Mouse (Mus musculus) spleen, postnatal 10 days (tissue): ENCODE results near the gene Cnot8.
"Not testable (repeated sequence)": the region's sequence is repeated elsewhere in the genome, so short reads cannot be mapped to it uniquely, and the experiment has no call there.

Source experiments
- DNase-seq, 2 experiments: peaks; one replicate each; pipeline ENCODE4 v3.0.0; 2021 to 2022; ENCODE audit warnings: low spot score in 2 of 2

Gene Cnot8

DNA sequence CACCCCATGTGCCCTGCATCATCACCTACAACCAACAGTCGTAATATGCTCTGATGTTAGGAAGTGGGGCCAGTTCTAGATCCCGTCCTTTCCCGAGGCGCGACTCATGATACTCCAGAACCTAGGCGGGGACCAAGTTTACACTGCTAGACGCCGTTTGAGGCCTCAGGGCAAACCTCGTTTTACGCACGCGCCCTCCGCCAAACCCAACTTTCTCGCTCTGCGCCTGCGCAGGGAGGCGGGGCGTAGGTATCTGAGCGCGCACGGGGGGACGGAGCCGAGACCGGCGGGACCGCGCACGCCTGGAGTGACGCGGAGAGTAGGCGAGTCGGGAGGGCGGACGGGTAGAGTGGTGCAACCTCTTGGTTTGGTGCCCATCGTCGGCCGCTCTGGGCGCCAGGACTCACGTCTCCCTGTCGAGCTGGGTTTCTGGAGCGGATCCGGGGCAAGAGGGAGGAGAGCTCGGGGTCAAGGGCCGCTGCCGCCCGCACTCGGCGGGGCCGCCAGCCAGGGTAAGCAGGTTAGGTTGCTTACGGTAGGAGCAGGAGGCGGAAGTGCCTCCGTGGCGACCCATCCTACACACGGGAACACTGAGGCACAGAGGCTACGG, at the start of gene Cnot8:
TSS of gene Cnot8 (plus strand) at position 457 of the 610 bp plus-strand sequence.
- DNase-seq: peak; percentile 97 to 99

DNA sequence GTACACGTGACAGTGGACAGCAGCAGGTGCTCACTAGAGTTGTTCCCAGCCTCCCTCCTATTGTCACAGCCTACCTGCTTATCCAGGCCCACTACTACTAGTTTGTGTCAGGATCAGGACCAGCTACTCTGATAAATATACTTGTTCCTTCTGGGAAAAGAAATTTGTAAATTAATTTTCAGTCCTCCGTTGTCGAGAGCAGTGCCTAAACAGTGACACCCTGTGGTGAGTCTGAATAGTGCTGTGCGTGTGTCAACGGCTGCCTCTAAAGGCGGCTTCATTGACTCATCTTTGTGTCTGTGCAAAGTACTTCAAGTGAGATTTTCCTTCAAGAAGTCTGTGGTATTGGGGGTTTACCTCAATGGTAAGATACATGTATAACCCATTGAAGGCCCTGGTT, 46.5 kb upstream of the Cnot8 start:
- peak; percentile 17 to 58 for DNase-seq

DNA sequence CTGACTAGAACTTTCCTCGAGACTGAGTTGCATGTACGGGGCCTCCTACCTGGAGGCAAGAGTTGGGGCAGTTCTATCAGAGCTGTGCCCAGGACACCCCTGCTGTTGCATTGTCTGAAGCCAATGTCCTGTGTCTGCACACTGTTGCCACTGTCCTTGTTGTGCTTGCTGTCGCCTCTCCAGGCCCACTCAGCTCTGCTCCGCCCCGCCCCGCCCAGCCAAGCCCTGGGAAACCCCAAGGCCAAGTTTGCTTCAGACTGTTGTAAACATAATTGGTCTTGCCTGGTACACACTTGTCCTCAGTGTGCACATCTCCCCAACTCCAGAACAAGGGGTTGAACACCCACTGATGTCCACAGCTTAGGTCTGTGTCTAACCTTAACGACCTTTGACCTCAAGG, 44.2 kb upstream of the Cnot8 start:
- not testable (repeated sequence) for DNase-seq

DNA sequence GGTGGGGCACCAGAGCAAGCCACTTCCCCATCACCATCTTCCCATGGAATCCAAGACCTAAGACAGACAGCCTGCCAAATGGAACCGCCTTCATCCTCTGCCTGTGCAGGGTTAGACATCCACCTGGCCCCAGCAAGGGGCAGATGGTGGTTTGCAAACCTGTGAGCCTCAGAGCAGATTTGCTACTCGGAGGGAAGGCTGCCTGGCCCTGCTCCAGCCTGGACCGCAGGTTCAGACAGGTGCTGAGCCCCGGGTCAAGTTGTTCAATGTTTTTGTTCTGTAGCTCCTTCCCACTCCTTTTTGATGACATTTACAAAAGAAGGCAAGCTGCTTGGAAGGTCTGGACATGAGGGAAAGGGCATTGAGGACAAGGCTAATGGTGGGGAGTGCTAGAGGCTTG, 42.7 kb upstream of the Cnot8 start:
- not testable (repeated sequence) for DNase-seq

DNA sequence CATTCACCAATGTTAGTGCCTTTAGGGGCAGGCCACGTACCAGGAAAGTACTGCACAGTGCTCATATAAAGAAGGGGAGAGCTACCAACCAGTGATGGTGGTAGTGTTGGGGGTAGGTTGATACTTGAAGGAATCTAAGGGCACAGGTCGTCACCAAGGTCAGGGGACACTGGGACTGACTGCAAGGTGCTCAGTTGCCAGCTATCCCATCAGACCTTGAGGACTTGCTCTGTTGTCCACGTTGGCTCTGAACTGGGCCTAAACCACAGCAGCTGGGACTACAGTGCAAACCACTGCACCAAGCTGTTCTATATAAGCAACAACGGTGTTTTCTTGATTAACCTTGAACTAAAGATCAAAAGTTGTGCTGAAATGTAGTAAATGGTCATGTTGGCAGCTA, 41.4 kb upstream of the Cnot8 start:
- DNase-seq: no peak

DNA sequence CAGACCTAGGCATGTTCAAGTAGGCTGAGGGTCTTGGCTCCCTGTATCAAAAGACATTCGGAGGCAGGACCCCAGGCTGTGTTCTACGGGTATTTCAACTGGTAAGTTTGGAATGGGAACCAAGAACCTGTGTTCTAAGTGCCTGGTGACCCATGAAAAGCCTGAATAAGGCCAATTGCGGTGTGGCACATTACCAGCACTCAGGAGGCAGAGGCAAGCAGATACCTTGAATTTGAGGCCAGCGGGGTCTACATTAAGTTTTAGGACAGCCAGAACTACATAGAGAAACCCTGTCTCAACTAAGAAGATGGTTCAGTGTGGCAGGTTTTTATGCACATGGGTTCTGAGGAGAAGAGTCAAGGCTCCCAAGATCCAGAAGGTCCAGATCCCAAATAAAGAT, 38.9 kb upstream of the Cnot8 start:
- no peak for DNase-seq

DNA sequence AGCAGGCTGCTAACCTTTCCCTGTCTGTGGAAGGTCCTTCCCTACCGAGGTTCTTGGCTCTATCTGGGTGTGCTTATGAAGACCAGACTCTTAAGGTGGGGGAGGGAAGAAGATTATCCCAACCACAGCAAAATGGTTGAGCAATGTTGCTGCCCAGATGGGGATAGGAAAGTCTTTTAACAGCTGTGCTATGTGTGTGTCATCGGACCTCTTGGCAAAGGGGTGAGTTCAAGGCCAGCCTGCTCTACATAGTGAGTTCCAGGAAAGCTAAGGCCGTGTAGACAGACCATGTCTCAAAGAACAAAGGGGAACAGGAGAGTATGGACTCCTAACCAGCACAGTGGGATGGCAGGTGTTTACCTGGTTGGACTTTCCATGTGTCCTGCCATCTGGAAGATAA, 31.0 kb upstream of the Cnot8 start:
- no peak for DNase-seq

DNA sequence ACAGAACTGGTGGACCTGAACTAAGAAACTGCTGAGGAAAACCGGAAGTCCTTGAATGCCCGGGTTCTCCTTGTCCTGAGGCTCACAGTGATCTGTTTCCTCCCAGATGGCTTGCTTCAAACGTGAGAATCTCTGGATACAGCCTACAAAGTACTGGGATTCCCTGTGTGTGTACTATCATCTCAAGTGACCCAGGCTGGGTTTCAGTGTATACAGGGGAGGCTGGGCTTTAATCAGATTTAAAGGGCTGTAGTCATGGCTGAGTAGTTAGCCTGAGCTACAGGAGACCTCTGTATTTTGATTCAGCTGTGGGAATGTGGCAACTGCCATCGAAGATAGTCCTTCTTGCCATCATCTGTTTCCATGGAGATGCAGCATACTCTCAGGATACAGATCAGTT, 26.7 kb upstream of the Cnot8 start:
- DNase-seq: no peak

DNA sequence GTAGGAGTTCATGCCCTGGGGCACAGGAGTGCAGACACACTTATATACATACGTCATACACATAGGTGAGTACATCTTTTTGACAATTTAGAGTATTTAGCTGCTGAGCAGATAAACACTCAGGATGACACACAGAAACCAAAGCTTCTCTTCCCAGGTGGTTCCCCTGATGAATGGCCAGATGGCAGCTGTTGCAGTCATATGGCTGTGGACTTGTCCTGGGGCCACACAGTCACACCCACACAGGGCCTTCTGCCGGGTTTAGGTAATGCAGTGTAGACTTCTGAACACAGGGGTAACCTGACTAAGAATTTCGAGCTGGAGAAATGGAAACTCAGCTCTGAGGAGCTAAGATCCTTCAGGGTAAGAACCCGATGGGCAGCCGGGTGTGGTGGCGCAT, 22.2 kb upstream of the Cnot8 start:
- no peak for DNase-seq

DNA sequence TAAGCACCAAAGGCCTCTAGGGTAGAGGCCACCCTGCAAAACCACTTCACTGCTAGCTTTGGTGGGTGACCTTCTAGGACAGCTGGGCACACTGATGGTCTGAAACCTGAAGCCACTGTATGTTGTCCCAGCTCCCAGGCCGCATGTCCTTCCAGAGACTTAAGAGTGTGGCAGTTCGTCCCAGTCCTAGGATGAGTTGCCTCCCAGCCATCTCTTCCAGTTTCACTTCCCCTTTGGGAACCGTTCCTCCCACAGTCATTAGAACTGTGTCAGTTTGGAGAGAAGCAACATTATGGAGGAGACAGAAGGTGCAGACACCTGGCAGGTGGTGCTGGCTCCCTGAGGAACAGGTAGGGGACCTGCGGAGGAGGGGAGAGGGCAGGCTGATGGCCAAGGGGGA, 11.4 kb upstream of the Cnot8 start:
- DNase-seq: no peak

DNA sequence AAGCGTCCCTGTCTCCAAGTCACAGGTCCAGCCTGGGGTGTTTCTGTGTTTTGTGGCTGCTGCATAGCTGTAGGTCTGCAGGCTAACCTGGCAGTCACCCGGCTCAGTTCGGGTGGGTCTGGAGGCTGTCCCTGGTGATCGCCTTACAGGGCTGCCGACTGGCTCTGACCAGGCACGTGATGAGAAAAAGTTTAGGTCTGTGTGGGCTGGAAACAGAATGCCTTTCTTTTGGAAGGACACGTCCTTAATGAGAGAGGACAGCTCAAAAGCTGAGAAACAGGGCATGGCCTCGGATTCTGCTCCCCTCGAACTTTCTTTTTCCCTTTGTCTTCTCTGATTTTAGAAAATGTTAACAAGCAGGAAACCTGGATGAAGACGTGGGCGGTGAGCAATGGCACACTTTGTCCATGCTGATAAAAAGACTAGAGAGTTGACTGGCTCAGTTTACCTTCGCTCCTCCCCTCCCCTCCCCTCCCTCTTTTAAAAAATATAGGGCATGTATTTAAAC, 10.9 kb upstream of the Cnot8 start, which contains the start of gene Gm12248:
TSS of gene Gm12248 (minus strand) at position 114 of the 508 bp plus-strand sequence.
- DNase-seq: no peak

DNA sequence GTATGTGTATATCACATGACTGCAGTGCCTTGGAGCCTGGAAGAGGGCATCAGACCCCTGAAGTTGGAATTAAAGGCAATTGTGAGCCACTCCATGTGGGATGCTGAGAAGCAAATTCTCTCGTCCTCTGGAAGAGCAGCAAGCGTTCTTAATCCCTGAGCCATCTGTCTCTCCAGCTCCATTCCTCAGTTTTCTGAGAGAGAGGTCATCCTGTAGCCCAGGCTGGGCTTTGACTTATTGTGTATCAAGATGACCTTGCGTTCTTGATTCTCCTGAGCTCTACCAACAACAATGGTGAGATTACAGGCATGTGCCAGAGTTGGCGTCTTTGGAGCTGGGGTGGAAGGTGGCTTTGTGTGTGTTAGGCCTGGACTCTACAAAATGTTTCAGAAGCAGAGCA, 9.2 kb upstream of the Cnot8 start:
- DNase-seq: no peak

DNA sequence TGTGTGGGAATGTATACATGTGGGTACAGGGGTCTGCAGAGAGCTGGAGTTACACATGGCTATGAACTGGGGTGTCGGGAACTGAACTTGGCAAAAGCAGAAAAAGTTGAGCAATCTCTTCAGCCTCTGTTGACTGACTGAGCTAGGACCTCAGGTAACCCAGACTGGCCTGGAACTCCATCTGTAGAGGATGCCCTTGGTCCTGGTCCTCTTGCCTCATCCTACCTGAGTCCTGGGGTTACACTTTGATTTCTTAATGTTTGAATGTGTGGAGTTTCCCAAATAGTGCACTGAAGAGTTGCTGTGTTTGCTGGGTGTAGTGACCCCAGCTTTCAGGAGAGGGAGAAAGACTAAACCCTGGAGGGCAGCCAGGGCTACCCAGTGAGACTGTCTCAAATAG, 8.4 kb upstream of the Cnot8 start:
- DNase-seq: no peak

DNA sequence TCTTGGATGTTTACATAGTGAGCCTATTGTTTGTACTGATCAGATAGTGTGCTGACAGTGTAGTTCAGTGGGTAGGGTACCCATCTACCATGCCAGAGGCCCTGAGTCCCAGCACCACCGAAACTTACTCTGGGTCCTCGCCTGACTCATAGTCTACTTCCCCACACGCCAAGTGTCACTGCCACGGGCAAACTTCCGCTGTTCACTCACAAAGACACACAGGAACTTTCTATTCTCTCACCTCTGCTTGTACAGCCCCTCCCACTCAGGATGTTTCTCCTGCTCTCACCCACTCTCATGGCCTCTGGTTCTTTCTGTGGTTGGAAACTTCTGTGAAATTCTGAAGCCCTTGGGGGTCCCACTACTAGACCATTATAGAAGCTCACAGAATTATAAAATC, 7.8 kb upstream of the Cnot8 start:
- peak in 1 of 2 experiments; percentile 32 for DNase-seq

DNA sequence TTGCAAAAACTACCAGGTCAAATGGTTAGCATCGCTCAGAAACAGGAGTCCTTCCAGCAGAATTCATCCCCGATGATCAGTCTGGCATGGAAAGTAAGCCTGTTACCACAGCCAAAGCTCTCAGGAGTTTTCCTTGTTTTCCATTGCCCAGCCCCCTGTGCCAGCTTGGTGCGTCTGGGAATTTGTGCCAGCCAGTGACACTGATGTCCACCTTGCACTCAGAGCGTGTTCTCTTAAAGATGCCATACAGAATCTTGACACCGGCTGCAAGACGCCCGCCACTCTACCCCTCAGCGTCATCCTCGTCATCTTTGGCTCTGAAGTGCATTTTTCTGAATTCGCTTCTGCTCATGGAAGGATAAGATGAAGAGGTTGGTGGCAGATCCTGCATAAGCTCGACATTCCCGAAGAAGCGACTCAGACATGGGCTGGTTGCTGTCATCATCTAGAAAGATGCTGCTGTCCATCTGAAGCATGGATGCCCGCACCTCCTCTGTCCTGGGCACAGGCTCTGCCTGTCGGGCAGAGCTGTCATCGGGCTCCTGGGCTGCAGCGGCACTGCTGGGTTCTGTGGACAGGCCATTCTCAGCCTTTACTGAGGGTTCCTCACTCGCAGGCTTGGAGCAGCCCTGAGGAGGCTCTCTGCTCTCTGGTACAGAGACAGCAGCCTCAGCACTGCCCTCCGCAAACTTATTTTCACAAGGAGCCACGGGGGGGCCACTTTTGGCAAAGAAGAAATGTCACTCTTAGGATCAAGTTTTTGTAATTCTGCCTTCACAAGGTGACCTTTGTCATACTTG, 6.9 kb upstream of the Cnot8 start:
- no peak for DNase-seq

DNA sequence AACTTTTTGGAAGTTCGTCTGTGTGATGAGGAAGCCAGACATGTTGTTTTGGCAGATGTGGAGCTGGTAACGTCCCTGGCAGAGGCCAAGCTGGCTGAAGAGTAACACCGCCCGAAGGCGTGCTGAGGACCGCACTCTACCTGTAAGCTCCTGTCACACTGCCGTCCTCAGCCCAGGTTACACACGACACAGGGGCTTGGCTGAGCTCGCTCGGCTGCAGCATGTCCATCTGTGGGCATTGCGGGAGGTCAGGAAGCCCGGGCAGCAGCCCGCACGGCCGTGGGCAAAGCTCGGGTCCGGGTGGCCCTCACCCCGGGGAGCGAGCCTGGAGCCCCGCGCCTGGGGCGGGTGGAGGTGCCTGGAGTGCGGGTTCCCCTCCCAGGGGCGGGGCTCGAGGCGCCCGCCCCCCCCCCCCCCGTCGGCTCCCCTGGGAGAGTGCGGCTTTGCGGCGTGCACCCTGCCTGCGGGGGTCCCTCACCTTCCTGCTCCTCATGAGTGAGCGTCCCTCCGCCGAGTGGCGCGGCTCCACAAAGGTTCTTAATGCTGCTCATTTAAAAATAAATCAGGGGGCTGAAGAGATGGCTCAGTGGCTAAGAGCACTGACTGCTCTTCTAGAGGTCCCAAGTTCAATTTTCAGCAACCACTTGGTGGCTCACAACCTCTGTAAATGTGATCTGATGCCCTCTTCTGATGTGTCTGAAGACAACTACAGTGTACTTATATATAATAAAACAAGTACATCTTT, 6.2 kb upstream of the Cnot8 start:
- peak; percentile 15 to 25 for DNase-seq

DNA sequence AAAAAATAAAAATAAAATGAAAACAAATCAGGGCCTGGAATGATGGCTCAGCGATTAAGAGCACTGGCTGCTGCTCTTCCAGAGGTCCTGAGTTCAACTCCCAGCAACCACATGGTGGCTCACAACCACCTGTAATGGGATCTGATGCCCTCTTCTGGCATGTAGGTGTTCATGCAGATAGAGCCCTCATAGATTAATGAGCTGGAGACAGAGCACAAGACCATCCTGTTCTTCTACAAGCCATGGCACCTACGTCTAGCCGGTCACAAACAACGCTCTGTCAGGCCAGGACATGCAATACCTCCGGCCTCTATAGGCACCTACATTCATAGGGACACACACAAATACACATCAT, 5.6 kb upstream of the Cnot8 start:
- DNase-seq: not testable (repeated sequence)

DNA sequence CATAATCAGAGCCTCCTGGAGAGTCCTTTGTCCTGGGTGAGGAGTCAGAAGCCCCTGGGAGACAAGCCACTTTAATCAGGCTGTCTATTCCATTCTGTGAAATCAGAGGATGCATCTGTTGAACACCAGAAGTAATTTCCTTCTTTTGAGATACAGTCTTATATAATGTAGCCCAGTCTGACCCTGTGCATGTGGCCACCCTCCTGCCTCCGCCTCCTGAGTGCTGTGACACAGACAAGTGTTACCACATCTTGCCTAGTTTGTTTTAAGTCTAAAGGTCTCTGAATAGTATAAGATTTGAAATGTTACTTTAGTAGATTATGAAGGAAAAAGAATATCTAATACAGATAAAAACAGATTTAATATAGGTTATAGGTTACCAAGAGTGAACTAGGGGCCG, 3.9 kb upstream of the Cnot8 start:
- no peak for DNase-seq

DNA sequence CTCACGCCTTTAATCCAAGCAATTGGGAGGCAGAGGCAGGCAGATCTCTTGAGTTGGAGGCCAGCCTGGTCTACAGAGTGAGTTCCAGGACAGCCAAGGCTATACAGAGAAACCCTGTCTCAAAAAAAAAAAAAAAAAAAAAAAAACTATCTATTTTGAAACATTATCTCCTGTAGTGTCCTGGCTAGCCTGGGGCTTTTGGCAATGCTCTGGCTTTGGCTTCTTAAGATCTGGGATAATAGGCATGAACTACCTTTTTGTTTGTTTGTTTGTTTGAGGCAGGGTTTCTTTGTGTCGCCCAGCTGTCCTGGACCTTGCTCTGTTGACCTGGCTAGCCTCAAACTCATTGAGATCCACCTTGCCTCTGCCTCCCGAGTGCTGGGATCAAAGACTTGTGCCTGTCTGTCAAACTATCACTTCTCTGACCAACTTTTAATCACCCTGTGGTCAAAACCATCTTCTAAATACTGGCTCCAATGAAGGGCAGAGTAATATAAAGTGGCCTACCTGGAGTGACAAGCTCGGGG, 2.7 kb upstream of the Cnot8 start:
- DNase-seq: no peak

DNA sequence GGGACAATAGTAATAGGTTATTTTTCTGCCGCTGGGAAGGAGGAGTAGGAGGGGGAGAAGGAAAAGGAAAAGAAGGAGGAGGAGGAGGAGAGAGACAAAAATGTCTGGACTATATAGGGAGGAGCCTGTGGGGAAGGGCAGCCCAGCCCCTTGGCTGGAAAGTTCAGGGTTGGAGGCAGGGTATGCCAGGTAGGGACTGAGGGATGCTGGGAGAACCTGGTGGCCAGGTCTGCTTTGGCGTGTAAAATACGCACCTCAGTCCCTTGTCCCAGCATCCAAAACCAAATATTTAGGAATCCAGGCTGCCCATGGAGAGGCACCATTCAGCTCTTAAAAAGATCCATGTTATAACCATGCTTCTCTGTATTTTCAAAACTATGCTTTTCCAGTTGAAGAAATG, 1.8 kb upstream of the Cnot8 start:
- DNase-seq: no peak

DNA sequence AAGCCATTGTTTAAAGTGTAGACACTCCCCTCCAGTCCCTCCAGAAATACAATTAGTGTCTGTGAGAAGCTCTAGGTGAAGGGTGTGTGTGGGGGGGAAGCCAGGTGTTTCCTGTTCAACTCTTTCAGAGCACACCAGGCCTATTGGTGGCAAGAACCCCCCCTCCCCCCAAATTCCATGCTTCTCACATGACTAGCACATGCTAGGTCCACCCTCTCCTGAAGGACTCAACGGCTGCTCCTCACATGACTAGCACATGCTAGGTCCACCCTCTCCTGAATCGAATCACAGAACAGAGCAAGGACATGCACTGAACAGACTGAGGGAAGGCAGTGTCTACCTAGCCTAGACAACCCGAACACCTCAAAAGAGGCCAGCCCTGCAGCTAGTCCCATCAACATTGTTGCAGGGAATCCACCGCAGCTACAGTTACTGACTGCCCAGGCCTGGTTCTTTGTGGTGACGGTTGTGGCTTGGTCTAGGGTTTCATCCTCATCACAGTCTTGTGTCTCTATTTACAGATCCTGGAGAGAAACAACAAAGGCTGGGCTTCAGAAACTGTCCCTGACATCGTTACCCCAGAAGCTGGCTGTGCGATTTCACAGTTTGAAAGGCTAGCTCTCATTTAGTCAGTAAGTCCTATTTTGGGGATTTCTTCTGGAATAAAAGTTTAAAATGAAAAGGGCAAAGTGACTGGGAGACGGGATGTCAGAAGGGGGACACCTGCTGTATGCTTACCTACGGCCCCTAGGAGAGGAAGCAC, 1.2 kb upstream of the Cnot8 start:
- DNase-seq: peak; percentile 19 to 52

DNA sequence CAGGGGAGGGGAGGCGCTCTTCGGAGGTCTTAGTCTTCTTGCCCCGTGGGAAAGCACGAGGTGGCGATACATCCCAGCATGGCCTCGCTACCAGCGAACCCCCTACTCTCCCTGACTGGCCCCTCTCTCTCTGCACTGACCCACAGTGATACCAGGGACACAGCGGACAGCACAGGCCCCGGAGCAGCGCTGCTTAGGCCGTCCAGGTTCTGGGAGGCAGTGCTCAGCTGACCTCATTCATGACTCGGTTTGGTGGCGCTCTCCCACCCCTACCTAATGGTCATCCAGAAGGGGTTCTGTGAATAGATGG, 654 bp upstream of the Cnot8 start:
- no peak for DNase-seq
